Mouse (Mus musculus) testis, adult 2 months (tissue): Measurements from ENCODE around the gene Mfge8.

Source experiments
- CTCF ChIP-seq: fragments of 200-500 bp; IDR thresholded peaks from 2 replicates; pipeline ENCODE4 v1.5.1; 2012; ENCODE audit warnings: low read depth, mild to moderate bottlenecking, inconsistent platforms, low read length, moderate library complexity; ENCODE audit not compliant: control insufficient read depth, insufficient read depth, insufficient replicate concordance
- POLR2A ChIP-seq: fragments of 200-500 bp; IDR thresholded peaks from 2 replicates; pipeline ENCODE4 v1.6.1; 2012; ENCODE audit warnings: low read depth, mild to moderate bottlenecking, inconsistent platforms, low read length, moderate library complexity; ENCODE audit not compliant: control insufficient read depth

DNA sequence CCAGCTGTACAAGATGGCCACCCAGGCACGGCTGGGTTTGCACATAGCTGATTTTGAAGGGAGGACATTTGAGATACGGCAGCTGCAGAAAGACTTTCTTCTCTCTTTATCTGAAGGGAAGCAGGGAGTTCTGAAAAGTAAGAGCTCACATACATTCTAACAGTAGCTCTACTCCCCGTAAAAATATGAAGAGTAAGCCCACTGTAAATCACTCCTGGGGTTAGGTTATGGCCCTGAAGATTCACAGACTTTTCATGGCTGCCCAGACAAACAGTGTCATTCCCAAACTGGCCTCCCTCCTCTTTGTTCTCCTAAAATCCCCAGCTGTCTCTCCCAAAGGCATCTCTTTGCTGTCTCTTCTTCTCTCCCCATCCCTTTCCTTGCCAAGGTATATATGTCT is 24.9 kb upstream of the Mfge8 start:
- no peak for TF ChIP-seq CTCF
- TF ChIP-seq POLR2A = no peak
